Mouse (Mus musculus) hematopoietic stem cell, adult 5-6 weeks (primary cell): ENCODE measurements around the gene Lhx3. TPM values are rescaled to one million over a fixed set of nuclear protein-coding genes. Genes with fewer than 3 reads are reported as not detected.

Experiments used
- ATAC-seq, 2 experiments: fragments of 125-278 bp in 1 of 2; replicated peaks in 1 of 2; 2 replicates each; pipeline ENCODE4 v1.8.0; 2016 to 2017; ENCODE audit warnings: inconsistent platforms in 2 of 2, mild to moderate bottlenecking in 2 of 2, moderate number of reproducible peaks in 2 of 2, low read depth in 1 of 2, moderate TSS enrichment in 1 of 2; ENCODE audit not compliant: low FRiP score in 2 of 2, poor library complexity in 2 of 2, severe bottlenecking in 2 of 2, insufficient read depth in 1 of 2, low TSS enrichment in 1 of 2
- total RNA-seq: library from RNA; stranded (forward); fragments of 172-1452, 232-1000 nt; gene quantifications from 2 replicates; pipeline ENCODE4 v1.2.3, GENCODE M21; 2017

Lhx3 gene
- total RNA-seq, result not detected in 2 replicates

DNA sequence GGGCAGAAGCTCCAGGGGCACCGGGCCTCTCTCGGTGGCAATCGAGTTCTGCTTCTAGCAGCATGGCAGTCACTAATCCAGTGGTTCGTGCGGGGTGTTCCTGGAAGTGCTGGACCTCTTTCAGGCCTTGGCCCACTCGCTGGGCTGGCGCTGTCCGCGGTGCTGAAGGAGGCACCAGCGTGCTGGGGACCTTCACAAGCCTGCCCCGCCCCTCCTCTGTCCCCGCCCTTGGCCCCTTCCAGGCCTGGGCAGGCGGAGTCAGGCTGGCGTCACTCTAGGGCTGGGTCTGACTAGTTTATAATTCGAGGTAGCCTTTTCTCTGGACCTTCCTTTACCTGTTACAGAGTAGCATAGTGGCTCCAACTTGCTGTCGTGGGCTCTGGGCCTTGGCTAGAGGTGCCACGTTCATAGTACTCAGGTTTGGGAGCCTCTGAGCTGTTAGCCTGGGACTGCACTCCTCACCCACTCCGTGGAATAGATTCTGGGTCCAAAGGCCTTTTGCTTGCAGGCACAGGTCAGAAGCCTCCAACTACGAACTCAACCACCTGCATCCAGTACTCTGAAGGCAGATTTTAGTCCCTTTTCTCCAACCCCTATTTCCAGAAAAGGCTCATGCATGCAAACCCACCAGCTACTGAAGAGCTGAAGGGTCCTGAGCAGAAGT, at the start of gene Lhx3:
Gene Lhx3, minus strand, starts transcription at position 164 of the 664 bp plus-strand sequence.
- ATAC-seq, result peak; percentile 51 to 75; a peak in 3 of 4 replicates

- no peak for ATAC-seq
Observed at GRCm38 (mm10) chr2:26257315-26258096, 49.4 kb upstream of the Lhx3 start.

DNA sequence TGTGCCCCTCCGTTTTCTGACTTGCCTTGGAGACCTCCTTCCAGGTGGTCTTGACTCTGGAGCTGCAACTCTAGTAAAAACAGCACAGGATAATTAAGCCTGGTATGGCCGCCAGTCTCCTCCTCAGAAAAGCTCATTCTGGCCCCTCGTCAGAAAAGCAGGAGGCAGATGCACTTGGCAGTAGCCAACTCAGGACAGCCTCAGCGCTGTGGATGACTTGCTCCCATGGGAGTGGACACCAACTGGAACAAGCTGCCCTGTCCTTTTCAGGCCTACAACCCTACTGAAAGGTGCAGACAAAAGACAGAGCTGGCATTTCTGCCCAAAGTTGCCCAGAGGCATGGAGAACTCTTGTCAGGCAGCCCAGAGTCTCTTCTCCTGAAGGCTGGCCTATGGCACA, 46.7 kb upstream of the Lhx3 start:
- no peak for ATAC-seq

- peak in 1 of 2 experiments; percentile 46; a peak in 1 of 4 replicates for ATAC-seq
Observed at GRCm38 (mm10) chr2:26252514-26253206, 44.6 kb upstream of the Lhx3 start.

- no peak for ATAC-seq
Observed at GRCm38 (mm10) chr2:26247531-26247930, 39.4 kb upstream of the Lhx3 start.

DNA sequence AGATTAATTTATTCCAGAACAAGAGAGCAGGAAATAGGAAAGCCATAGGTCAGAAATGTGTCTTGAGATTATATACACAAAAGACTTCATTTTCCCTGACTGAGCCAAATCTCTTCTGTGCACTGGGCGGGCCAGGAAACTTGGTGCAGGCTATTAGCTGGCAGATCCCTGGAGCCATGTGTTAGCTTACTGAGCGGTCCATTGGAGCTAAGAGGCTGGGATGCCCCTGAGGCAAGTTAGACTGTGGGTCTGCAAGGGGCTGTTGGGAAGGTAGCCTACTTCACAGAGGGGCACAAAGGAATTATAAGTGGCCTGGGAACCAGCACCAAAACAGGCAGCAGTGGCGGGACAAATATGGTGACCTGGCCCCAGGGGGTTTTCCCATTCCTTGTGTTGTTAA, 32.8 kb upstream of the Lhx3 start:
- ATAC-seq, result no peak

DNA sequence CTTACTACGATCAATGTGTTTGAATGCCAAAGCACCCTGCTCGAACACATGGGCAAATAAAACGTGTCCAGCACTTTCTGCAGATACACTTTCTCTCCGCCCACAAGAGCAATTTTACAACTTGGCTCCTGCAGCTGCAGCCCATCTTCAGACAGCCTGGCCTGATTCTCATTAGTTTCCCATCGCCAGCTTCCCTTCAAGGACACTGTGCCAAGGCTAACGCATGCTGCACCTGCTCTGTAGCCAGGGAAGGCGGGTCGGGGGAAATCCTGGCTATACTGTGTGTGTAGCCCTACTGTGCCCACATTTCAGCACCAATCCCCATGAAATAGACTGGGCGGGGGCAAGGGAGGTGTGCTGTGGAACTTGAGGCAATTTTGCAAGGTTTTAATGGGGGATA, 32.2 kb upstream of the Lhx3 start:
- no peak for ATAC-seq

- peak; percentile 83 to 91 for ATAC-seq
Observed at GRCm38 (mm10) chr2:26237290-26237782, 29.2 kb upstream of the Lhx3 start, which contains the start of gene Qsox2. Gene Qsox2 (minus strand): TSS chr2:26237525.

- peak in 1 of 2 experiments; percentile 20; a peak in 1 of 4 replicates for ATAC-seq
Observed at GRCm38 (mm10) chr2:26236681-26237289, 28.7 kb upstream of the Lhx3 start.

GRCm38 (mm10) chr2:26234771-26235170, 26.7 kb upstream of the Lhx3 start:
- ATAC-seq, result no peak

GRCm38 (mm10) chr2:26234253-26234652, 26.2 kb upstream of the Lhx3 start:
- no peak for ATAC-seq

GRCm38 (mm10) chr2:26231366-26231765, 23.3 kb upstream of the Lhx3 start:
- no peak for ATAC-seq

GRCm38 (mm10) chr2:26230253-26230652, 22.2 kb upstream of the Lhx3 start:
- no peak for ATAC-seq

DNA sequence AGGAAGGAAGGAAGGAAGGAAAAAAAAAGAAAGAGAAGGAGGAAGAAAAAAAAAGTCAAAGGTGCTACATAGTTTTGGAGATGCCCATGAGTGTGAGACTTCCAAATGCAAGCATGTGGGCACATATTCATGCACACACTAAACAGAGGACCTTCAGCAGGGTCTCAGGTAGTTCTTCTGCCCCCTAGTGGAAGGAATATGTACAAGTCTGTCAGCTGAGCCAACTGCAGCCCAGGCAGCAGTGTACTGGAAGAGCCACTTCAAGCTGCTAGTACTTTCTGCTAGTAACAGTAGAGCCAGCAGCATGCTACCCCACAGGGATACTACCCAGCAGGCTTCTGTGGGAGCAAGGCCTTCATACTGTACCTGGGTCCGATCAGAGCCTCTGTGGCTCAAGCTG, 19.7 kb upstream of the Lhx3 start:
- peak; percentile 69 to 77 for ATAC-seq

DNA sequence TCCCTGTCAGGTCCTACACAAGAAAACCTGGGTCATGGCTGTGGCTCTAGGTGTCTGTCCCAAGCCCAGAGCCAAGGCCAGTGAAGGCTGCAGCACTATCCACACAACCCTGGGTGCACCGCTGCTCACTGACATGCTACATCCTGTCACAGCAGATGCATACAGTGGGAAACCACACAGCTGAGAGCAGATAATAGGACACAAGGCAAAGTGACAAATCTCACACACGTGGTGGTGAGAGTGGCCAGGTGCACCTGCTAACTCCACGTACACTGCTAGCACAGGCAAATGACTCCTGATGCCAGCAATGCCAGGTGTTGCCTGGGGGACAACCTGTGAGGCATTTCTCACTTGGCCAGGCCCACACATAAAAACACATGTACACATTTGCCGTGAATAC, 17.2 kb upstream of the Lhx3 start:
- no peak for ATAC-seq

DNA sequence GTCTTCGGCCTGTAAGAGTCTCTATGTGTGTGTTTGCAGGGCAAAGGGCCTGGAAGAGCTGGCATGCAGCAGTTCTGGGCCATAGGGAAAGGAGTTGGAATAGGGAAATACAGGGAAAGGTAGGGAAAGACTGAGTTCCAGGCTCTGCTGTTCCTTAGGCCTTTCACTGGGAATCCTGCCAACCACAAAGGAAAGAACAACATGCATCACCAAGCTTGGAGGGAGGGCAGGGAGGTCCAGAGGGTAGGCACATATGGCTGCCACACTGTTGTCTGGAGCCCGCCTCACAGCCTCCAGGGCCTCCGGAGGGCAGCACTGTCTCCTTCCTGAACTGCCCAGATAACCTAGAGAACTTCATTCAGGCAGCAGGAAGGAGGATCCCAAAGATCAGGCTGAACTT, 15.9 kb upstream of the Lhx3 start:
- ATAC-seq, result no peak

DNA sequence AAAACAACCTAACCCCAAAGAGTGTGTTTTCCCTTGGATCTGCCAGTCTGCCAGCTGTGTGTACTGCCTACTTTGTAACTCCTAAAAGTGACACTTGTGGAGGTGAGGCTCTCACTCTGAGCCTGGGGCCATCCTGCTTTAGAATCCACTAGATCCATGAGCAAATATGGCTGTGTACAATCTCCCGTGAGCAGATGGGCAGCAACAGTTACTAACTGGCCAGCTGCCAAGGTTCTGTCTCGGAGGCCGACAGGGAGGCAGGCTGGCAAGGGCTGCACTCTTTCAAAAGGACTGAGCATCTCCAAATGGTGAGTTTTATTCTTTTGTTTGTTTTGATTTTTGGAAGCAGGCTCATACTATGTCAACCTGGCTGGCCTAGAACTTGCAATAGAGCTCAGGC, 6.4 kb upstream of the Lhx3 start:
- no peak for ATAC-seq

GRCm38 (mm10) chr2:26209566-26209965, 1.5 kb upstream of the Lhx3 start:
- no peak for ATAC-seq
